Mouse (Mus musculus) forebrain, embryonic 12.5 days (tissue): ENCODE data around the gene Tapbp. TPM values are rescaled to one million over a fixed set of nuclear protein-coding genes. Genes with fewer than 3 reads are reported as not detected.

Source experiments
- ATAC-seq: fragments of 200-750 bp; cut with Nextera tagmentation; 2 replicates; pipeline ENCODE4 v1.8.0; 2017; ENCODE audit warnings: moderate TSS enrichment; ENCODE audit not compliant: low FRiP score
- H3K27ac ChIP-seq: fragments of 300-500 bp; sonication (generic); 2 replicates; pipeline ENCODE4 v1.5.1; 2016; ENCODE audit warnings: mild to moderate bottlenecking
- H3K27me3 ChIP-seq: fragments of 300-500 bp; sonication (generic); 2 replicates; pipeline ENCODE4 v1.6.1; 2016; ENCODE audit warnings: mild to moderate bottlenecking
- H3K36me3 ChIP-seq: fragments of 300-500 bp; sonication (generic); replicated peaks from 2 replicates; pipeline ENCODE4 v1.6.1; 2016; ENCODE audit warnings: mild to moderate bottlenecking
- H3K4me1 ChIP-seq: fragments of 300-500 bp; sonication (generic); 2 replicates; pipeline ENCODE4 v1.6.1; 2016
- H3K4me2 ChIP-seq: fragments of 300-500 bp; sonication (generic); 2 replicates; pipeline ENCODE4 v1.6.1; 2016; ENCODE audit warnings: mild to moderate bottlenecking, moderate library complexity
- H3K4me3 ChIP-seq: fragments of 300-500 bp; sonication (generic); replicated peaks from 2 replicates; pipeline ENCODE4 v1.5.1; 2016; ENCODE audit warnings: mild to moderate bottlenecking
- H3K9ac ChIP-seq: fragments of 300-500 bp; sonication (generic); 2 replicates; pipeline ENCODE4 v1.6.1; 2016; ENCODE audit warnings: mild to moderate bottlenecking
- H3K9me3 ChIP-seq: fragments of 300-500 bp; sonication (generic); 2 replicates; pipeline ENCODE4 v1.6.1; 2016
- WGBS: fragments of 180-500 bp; shearing (Covaris S2); methylation state at CpG from one replicate; pipeline ENCODE4 v1.1.7; 2016; 5-methylcytosine and 5-hydroxymethylcytosine counted together
- polyA plus RNA-seq: library from polyadenylated mRNA; unstranded; fragments of >200 nt; fragmentation: Nextera tagmentation; extraction: Ambion mirVana; gene quantifications from 2 replicates; pipeline ENCODE4 v1.2.1, GENCODE M21; 2016

Tapbp gene
- polyA plus RNA-seq, 1 experiment from 2014 or later, result 19.5 TPM

GRCm38 (mm10) chr17:33917656-33918292 is 2.1 kb downstream of the Tapbp start:
- H3K9ac ChIP-seq, result no peak overlapping the region
- peaks cover 60% of the 10 kb centered on the region for H3K4me1 ChIP-seq
- no peaks in the 10 kb centered on the region for H3K9me3 ChIP-seq
- 84% methylated on average over 18 of the region's 18 CpGs for WGBS
- no peak overlapping the region; the same call in 1 of the 2 replicates for H3K4me3 ChIP-seq
- H3K27ac ChIP-seq, result no peak overlapping the region
- H3K27me3 ChIP-seq, result peaks cover 7% of the 10 kb centered on the region; the same call in 1 of the 2 replicates
- no peak overlapping the region for H3K4me2 ChIP-seq
- ATAC-seq, result no peak
- H3K36me3 ChIP-seq, result peaks cover 37% of the 10 kb centered on the region

- no peak overlapping the region for H3K27ac ChIP-seq
- 62% methylated on average over 37 of the region's 37 CpGs for WGBS
- H3K4me2 ChIP-seq, result peak overlapping the region; percentile 87
- no peaks in the 10 kb centered on the region for H3K9me3 ChIP-seq
- peaks cover 57% of the 10 kb centered on the region for H3K4me1 ChIP-seq
- no peak for ATAC-seq
- peaks cover 31% of the 10 kb centered on the region for H3K36me3 ChIP-seq
- no peak overlapping the region for H3K9ac ChIP-seq
- peaks cover 7% of the 10 kb centered on the region; the same call in 1 of the 2 replicates for H3K27me3 ChIP-seq
- peak overlapping the region; percentile 46 for H3K4me3 ChIP-seq
Measured at GRCm38 (mm10) chr17:33918293-33919203, 2.8 kb downstream of the Tapbp start.

- H3K27me3 ChIP-seq, result peaks cover 7% of the 10 kb centered on the region; the same call in 1 of the 2 replicates
- H3K36me3 ChIP-seq, result peaks cover 20% of the 10 kb centered on the region
- ATAC-seq, result no peak
- no peaks in the 10 kb centered on the region for H3K9me3 ChIP-seq
- H3K4me2 ChIP-seq, result peak overlapping the region; percentile 87
- peak overlapping the region; percentile 46 for H3K4me3 ChIP-seq
- under 1% methylated on average over 52 of the region's 52 CpGs for WGBS
- H3K4me1 ChIP-seq, result peaks cover 49% of the 10 kb centered on the region
- peak overlapping the region; percentile 51 for H3K9ac ChIP-seq
- H3K27ac ChIP-seq, result peak overlapping the region; percentile 51
Measured at GRCm38 (mm10) chr17:33919351-33920281, 3.9 kb downstream of the Tapbp start.

- Histone ChIP-seq H3K4me1 (peaks cover 40% of the 10 kb centered on the region), H3K36me3 (peaks cover 20% of the 10 kb centered on the region), H3K9ac (peak overlapping the region; percentile 51), H3K27ac (peak overlapping the region; percentile 51), H3K27me3 (peaks cover 7% of the 10 kb centered on the region; the same call in 1 of the 2 replicates), H3K4me3 (peak overlapping the region; percentile 46), H3K4me2 (peak overlapping the region; percentile 87), H3K9me3 (no peaks in the 10 kb centered on the region)
- peak; percentile 27 for ATAC-seq
- WGBS, result under 1% methylated on average over 36 of the region's 36 CpGs
Measured at GRCm38 (mm10) chr17:33920282-33921097, 4.8 kb downstream of the Tapbp start.

- H3K4me3 ChIP-seq, result no peak overlapping the region
- no peak for ATAC-seq
- WGBS, result 86% methylated on average over 7 of the region's 7 CpGs
Measured at GRCm38 (mm10) chr17:33921361-33921760, 5.7 kb downstream of the Tapbp start.

GRCm38 (mm10) chr17:33924577-33925283 is 9.0 kb downstream of the Tapbp start:
- H3K36me3 ChIP-seq, result peaks cover 23% of the 10 kb centered on the region
- H3K27me3 ChIP-seq, result no peaks in the 10 kb centered on the region
- no peak overlapping the region for H3K4me3 ChIP-seq
- no peak for ATAC-seq
- WGBS, result 84% methylated on average over 10 of the region's 10 CpGs
- peaks cover 20% of the 10 kb centered on the region for H3K4me1 ChIP-seq
- H3K4me2 ChIP-seq, result no peak overlapping the region
- H3K9ac ChIP-seq, result no peak overlapping the region
- H3K27ac ChIP-seq, result no peak overlapping the region
- no peaks in the 10 kb centered on the region for H3K9me3 ChIP-seq

More at GRCm38 (mm10) chr17:33921361-33921760, 5.7 kb downstream of the Tapbp start:
- H3K4me2 ChIP-seq, result no peak overlapping the region
- no peak overlapping the region for H3K9ac ChIP-seq
- peaks cover 7% of the 10 kb centered on the region; the same call in 1 of the 2 replicates for H3K27me3 ChIP-seq
- no peak overlapping the region for H3K27ac ChIP-seq
- H3K4me1 ChIP-seq, result peaks cover 39% of the 10 kb centered on the region
- H3K9me3 ChIP-seq, result no peaks in the 10 kb centered on the region
- H3K36me3 ChIP-seq, result peaks cover 29% of the 10 kb centered on the region

GRCm38 (mm10) chr17:33925406-33926116 is 9.9 kb downstream of the Tapbp start:
- 79% methylated on average over 21 of the region's 21 CpGs for WGBS
- no peaks in the 10 kb centered on the region for H3K9me3 ChIP-seq
- no peak overlapping the region for H3K4me2 ChIP-seq
- H3K4me3 ChIP-seq, result no peak overlapping the region
- H3K4me1 ChIP-seq, result peaks cover 15% of the 10 kb centered on the region
- no peak for ATAC-seq
- H3K27ac ChIP-seq, result no peak overlapping the region
- peaks cover 23% of the 10 kb centered on the region for H3K36me3 ChIP-seq
- no peak overlapping the region for H3K9ac ChIP-seq
- no peaks in the 10 kb centered on the region for H3K27me3 ChIP-seq

GRCm38 (mm10) chr17:33926207-33926932 is 10.7 kb downstream of the Tapbp start:
- no peak for ATAC-seq
- Histone ChIP-seq H3K4me3 (no peak overlapping the region), H3K27ac (no peak overlapping the region), H3K9me3 (no peaks in the 10 kb centered on the region), H3K9ac (no peak overlapping the region), H3K36me3 (peaks cover 23% of the 10 kb centered on the region), H3K4me1 (peaks cover 23% of the 10 kb centered on the region), H3K27me3 (no peaks in the 10 kb centered on the region), H3K4me2 (no peak overlapping the region)
- 78% methylated on average over 17 of the region's 17 CpGs for WGBS

GRCm38 (mm10) chr17:33928251-33928947 is 12.7 kb downstream of the Tapbp start:
- peaks cover 37% of the 10 kb centered on the region for H3K36me3 ChIP-seq
- no peaks in the 10 kb centered on the region for H3K27me3 ChIP-seq
- no peaks in the 10 kb centered on the region for H3K9me3 ChIP-seq
- peak overlapping the region; percentile 84 for H3K4me3 ChIP-seq
- H3K4me2 ChIP-seq, result peak overlapping the region; percentile 100
- H3K9ac ChIP-seq, result peak overlapping the region; percentile 94
- no peak overlapping the region for H3K27ac ChIP-seq
- H3K4me1 ChIP-seq, result peaks cover 25% of the 10 kb centered on the region
- ATAC-seq, result no peak
- WGBS, result 64% methylated on average over 21 of the region's 21 CpGs
